ENCODE assay signal across 8 mouse cellular contexts in genomic region chr11:23255427-23256193, GRCm38 (mm10). TPM values are rescaled to one million over a fixed set of nuclear protein-coding genes. Genes with fewer than 3 reads are reported as not detected.
DNase-seq lines count a peak whose midpoint lies in the region; ATAC-seq and TF ChIP-seq lines count a peak whose summit lies in the region.

Xpo1 (plus strand) TSS chr11:23256041.

- peak; percentile 85 for ATAC-seq in erythroid progenitor cell, adult 5-6 weeks (replicated peaks; ENCODE audit: low FRiP score, poor library complexity, severe bottlenecking)
- ATAC-seq in heart, embryonic 12.5 days (ENCODE audit: insufficient number of reproducible peaks, low FRiP score) = peak; percentile 97
- ATAC-seq in kidney, postnatal 0 days (replicated peaks; ENCODE audit: low FRiP score, low read depth) = peak; percentile 99
- ATAC-seq in liver, embryonic 11.5 days (replicated peaks; ENCODE audit: low FRiP score) = peak; percentile 94
- ATAC-seq in stomach, embryonic 14.5 days (ENCODE audit: insufficient number of reproducible peaks, insufficient read depth, low FRiP score, low read depth) = peak; percentile 97

- under 1% methylated on average over 58 of the region's 60 CpGs for WGBS in heart, embryonic 12.5 days
- WGBS in kidney, postnatal 0 days = under 1% methylated on average over 55 of the region's 60 CpGs
- under 1% methylated on average over 58 of the region's 60 CpGs for WGBS in liver, embryonic 11.5 days
- WGBS in stomach, embryonic 14.5 days = under 1% methylated on average over 55 of the region's 60 CpGs

- peaks cover 23% of the 10 kb centered on the region for H3K4me1 ChIP-seq in heart, embryonic 12.5 days (replicated peaks)
- no peaks in the 10 kb centered on the region for H3K4me1 ChIP-seq in kidney, postnatal 0 days (replicated peaks; ENCODE audit: insufficient read depth, low read length)
- peaks cover 26% of the 10 kb centered on the region for H3K4me1 ChIP-seq in liver, embryonic 11.5 days (replicated peaks; ENCODE audit: control insufficient read depth, insufficient read depth, low read length)
- peaks cover 15% of the 10 kb centered on the region; the same call in 1 of the 2 replicates for H3K4me1 ChIP-seq in stomach, embryonic 14.5 days (ENCODE audit: control insufficient read depth, insufficient read depth, low read length)

- no peaks in the 10 kb centered on the region for H3K27me3 ChIP-seq in heart, embryonic 12.5 days (replicated peaks)
- H3K27me3 ChIP-seq in kidney, postnatal 0 days (ENCODE audit: insufficient read depth, low read length) = no peaks in the 10 kb centered on the region
- H3K27me3 ChIP-seq in liver, embryonic 11.5 days (replicated peaks; ENCODE audit: control insufficient read depth, insufficient read depth, low read length) = no peaks in the 10 kb centered on the region
- H3K27me3 ChIP-seq in stomach, embryonic 14.5 days (ENCODE audit: control insufficient read depth, insufficient read depth, low read length) = no peaks in the 10 kb centered on the region

- DNase-seq in CD4-positive helper T cell, adult 2 months (ENCODE audit: low read depth, low spot score) = peak; percentile 100
- peak; percentile 99 for DNase-seq in brain, embryonic 18.5 days (ENCODE audit: low read depth, low spot score)
- peak; percentile 100 for DNase-seq in kidney, postnatal 0 days (ENCODE audit: low spot score)
- DNase-seq in liver, embryonic 11.5 days (ENCODE audit: low spot score) = peak; percentile 97
- DNase-seq in naive thymus-derived CD4-positive, alpha-beta T cell, adult 2 months (ENCODE audit: low read depth) = peak; percentile 100

- peak within 1 kb of the TSS; percentile 100 for H3K27ac ChIP-seq in heart, embryonic 12.5 days (ENCODE audit: poor library complexity, severe bottlenecking)
- H3K27ac ChIP-seq in kidney, postnatal 0 days = peak within 1 kb of the TSS; percentile 100
- peak within 1 kb of the TSS; percentile 100 for H3K27ac ChIP-seq in liver, embryonic 11.5 days (ENCODE audit: low read depth, low read length)
- peak within 1 kb of the TSS; percentile 100 for H3K27ac ChIP-seq in stomach, embryonic 14.5 days (ENCODE audit: low read length)

- peak within 1 kb of the TSS; percentile 98 for H3K4me3 ChIP-seq in heart, embryonic 12.5 days
- peak within 1 kb of the TSS; percentile 99 for H3K4me3 ChIP-seq in kidney, postnatal 0 days (replicated peaks; ENCODE audit: low read depth, low read length)
- H3K4me3 ChIP-seq in liver, embryonic 11.5 days (ENCODE audit: low read depth, low read length) = peak within 1 kb of the TSS; percentile 98
- peak within 1 kb of the TSS; percentile 99 for H3K4me3 ChIP-seq in stomach, embryonic 14.5 days (ENCODE audit: low read depth, low read length)

- H3K9ac ChIP-seq in heart, embryonic 12.5 days = peak within 1 kb of the TSS; percentile 100
- H3K9ac ChIP-seq in kidney, postnatal 0 days (ENCODE audit: low read depth, low read length) = peak within 1 kb of the TSS; percentile 99
- H3K9ac ChIP-seq in liver, embryonic 11.5 days (ENCODE audit: low read depth, low read length) = peak within 1 kb of the TSS; percentile 100
- peak within 1 kb of the TSS; percentile 99 for H3K9ac ChIP-seq in stomach, embryonic 14.5 days (replicated peaks; ENCODE audit: low read depth, low read length)

- H3K9me3 ChIP-seq in heart, embryonic 12.5 days (replicated peaks) = no peaks in the 10 kb centered on the region
- H3K9me3 ChIP-seq in kidney, postnatal 0 days (replicated peaks; ENCODE audit: low read length) = no peaks in the 10 kb centered on the region
- H3K9me3 ChIP-seq in liver, embryonic 11.5 days (ENCODE audit: control insufficient read depth, low read length) = no peaks in the 10 kb centered on the region
- H3K9me3 ChIP-seq in stomach, embryonic 14.5 days (ENCODE audit: control insufficient read depth, low read depth, low read length) = no peaks in the 10 kb centered on the region

- peak within 1 kb of the TSS; percentile 88 for H3K4me2 ChIP-seq in heart, embryonic 12.5 days
- peak within 1 kb of the TSS; percentile 66 for H3K4me2 ChIP-seq in kidney, postnatal 0 days (ENCODE audit: low read length)
- H3K4me2 ChIP-seq in liver, embryonic 11.5 days = peak within 1 kb of the TSS; percentile 99
- peak within 1 kb of the TSS; percentile 93 for H3K4me2 ChIP-seq in stomach, embryonic 14.5 days (replicated peaks; ENCODE audit: low read depth, low read length)

- H3K36me3 ChIP-seq in heart, embryonic 12.5 days = 0 out of 2 replicates have a peak, but pooled peaks cover 2% of the 10 kb centered on the region
- H3K36me3 ChIP-seq in kidney, postnatal 0 days (ENCODE audit: insufficient read depth, low read length) = no peaks in the 10 kb centered on the region
- H3K36me3 ChIP-seq in liver, embryonic 11.5 days (ENCODE audit: control insufficient read depth, insufficient read depth, low read length) = no peaks in the 10 kb centered on the region
- H3K36me3 ChIP-seq in stomach, embryonic 14.5 days (ENCODE audit: control insufficient read depth, insufficient read depth, low read length) = no peaks in the 10 kb centered on the region

- peak; percentile 75 for TF ChIP-seq CTCF in kidney, postnatal 0 days (IDR thresholded peaks at IDR 0.05; ENCODE audit: low read depth)

RNA-seq across cellular contexts. Expression of gene Xpo1, which starts in this region (rescaled TPM):
- 111 and 145 TPM in 2 replicates for total RNA-seq in erythroid progenitor cell, adult 5-6 weeks (2015; ENCODE audit: low replicate concordance)
- 324 and 351 TPM in 2 replicates for total RNA-seq in erythroid progenitor cell, adult 5-6 weeks (2017; ENCODE audit: low replicate concordance)
- polyA plus RNA-seq in heart, embryonic 12.5 days (2016; fragmentation: Nextera tagmentation; extraction: Ambion mirVana) = 99.7 and 109 TPM in 2 replicates
- 45.7 and 49.3 TPM in 2 replicates for polyA plus RNA-seq in kidney, postnatal 0 days (2015; fragmentation: Nextera tagmentation; extraction: Ambion mirVana)
- polyA plus RNA-seq in liver, embryonic 11.5 days (2014; fragmentation: Nextera tagmentation; extraction: Ambion mirVana) = 118 and 131 TPM in 2 replicates
- polyA plus RNA-seq in stomach, embryonic 14.5 days (2014; fragmentation: Nextera tagmentation; extraction: Ambion mirVana) = 118 and 125 TPM in 2 replicates

Comparison
In these comparisons a context has a peak if more than half of its experiments do, and no peak if none do; other contexts are left out.
1. Peak in every context shown above with its lines: DNase-seq, ATAC-seq, H3K4me3 ChIP-seq and H3K27ac ChIP-seq.